Mouse (Mus musculus): Measurements from ENCODE around the gene Acacb.

DNA sequence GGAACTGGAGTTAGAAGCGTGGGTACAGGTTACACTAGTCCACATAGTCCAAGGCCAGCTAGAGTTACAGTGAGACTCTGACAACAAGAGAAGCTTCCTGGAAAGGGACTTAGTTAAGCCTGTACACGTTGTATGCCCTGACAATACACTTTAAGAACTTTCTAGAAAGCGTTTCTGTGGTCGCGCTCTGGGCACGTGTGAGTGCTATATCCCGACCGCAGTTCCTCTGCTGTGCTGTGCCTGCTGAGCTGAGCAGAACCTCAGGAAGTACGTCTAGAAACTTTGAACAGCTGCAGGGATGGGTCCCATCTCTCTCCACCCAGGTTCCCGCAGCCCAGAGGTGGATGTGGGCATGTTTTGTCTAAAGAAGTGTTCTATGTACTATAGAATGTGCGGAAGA lies 47.8 kb downstream of the Acacb start:
- TF ChIP-seq USF1 (IDR thresholded peaks at IDR 0.05; ENCODE audit: low read depth) (no peak), POLR2A (IDR thresholded peaks at IDR 0.05; ENCODE audit: insufficient read length, low read depth) (no peak), POLR2AphosphoS2 (IDR thresholded peaks at IDR 0.05; ENCODE audit: insufficient read length, low read depth) (no peak)
